Mouse (Mus musculus) kidney, postnatal 10 days (tissue): ENCODE measurements at regions not wholly inside any gene's neighbourhood (a gene's known extent, or its start where the extent isn't known, plus 50 kb on each side); places are given as distances from the start of the nearest gene placed in this dataset.

Source experiments
- DNase-seq: peaks from one replicate; pipeline ENCODE4 v3.0.0; 2021; ENCODE audit warnings: mixed read lengths

DNA sequence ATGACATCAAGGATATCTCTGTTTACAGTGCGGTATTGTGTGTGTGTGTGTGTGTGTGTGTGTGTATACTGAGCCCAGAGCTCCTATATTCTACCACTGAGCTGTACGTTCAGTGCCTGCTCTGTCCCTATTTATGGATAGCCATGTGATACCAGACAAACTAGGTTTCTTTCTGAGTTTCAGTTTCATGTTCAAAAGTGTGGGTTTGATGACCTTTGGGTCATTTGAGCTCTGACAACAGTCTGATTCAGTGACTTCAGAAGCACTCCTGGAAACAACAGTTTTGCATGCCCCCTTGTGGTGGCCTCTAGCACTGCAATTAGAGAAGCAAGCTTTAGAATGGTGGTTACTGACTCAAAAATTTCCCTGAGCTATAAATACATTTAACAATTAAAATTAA is 50.9 kb upstream of the Tent2 start:
- DNase-seq = peak; percentile 87

DNA sequence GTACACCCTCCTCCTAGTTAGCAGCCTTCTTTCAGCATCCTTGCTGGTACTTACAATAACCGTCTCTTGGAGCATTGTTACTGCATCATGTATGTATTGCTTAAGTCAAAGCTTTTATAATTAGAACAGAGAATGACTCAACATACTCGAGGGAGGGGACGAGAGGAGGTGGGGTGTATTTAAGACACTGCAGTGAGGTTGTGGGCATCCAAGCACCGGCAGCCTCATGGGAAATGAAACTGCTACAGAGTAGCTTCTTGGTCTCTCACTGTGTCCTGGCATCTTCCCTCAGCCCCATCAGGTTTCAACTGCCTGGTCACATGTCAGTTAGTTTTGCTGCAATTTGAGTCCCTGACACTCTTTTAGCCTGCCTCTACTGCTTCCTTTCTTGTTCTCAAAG is 50.7 kb upstream of the Homer1 start:
- no peak for DNase-seq
